Mouse (Mus musculus): ENCODE measurements around the gene Ints1. TPM values are rescaled to one million over a fixed set of nuclear protein-coding genes. Genes with fewer than 3 reads are reported as not detected.

Gene Ints1
- polyA plus RNA-seq (2015; fragmentation: Nextera tagmentation; extraction: Ambion mirVana) = 26.2 and 28.9 TPM in 2 replicates

DNA sequence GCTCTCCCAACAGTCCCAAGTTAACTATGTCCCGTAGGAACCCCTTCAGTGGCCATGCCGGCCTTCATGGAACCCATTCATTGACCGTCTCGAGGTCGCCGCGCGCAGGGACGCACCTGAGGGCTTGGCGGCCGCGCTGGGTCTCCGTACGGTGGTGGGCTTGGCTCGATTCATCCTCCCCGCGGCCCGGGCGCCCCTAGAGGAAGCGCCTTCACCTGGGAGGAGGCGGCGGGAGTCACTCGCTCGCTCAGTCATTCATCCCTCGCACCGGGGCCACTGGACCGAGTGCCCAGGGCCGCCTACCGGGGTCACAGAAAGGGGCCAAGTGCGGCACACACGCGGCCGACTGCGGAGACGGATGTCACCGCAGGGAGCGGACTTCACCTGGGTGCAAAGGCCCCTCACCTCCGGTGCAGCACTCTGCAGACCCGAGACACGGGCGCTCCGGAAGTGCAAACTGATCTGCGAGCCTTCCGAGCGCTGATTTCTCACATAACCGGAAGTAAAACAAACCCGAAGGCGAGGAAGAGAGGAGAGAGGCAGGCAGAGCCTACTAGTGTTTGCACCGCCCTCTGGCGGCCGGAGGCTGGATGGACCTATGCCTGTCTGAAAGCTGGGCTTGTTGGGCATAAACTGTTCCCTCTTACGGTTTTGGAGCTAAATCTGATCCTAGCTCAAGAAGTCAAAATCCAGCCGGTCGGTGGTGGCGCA lies at the start of gene Ints1:
Gene Ints1 (minus strand): TSS at position 459 of the 711 bp plus-strand sequence.

DNA sequence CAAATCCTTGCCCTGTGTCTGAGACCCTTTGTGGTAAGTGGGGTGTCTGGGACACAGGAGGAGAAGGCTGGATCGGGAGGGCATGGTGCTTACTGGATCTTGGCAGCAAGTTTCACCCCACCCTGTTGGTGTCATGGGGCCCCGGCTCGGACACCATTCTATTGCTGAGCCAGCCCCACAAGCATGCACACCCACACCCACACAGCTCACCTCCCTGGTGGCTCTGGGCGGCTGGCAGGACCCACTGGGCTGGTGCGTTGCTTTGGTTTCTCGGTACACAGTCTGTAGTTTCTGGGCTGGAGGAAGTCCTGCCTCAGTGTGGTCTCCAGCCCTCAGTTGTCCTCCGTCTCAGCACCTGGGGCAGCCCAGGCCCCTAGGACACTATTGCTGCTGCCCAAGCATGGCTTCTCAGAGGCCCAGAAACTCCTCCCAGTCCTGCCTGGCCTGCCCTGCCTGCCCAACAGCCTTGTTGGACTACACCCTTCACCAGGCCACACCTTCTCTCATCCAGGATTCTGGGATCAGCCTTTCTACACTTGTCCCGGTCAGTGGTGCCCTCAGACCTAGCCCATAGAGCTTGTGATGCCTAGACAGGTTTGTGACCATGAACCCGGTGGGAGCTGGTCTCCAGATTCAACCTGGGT lies 44.2 kb upstream of the Ints1 start, which contains the start of gene Tmem184a:
Gene Tmem184a (minus strand): TSS at position 380 of the 644 bp plus-strand sequence.

DNA sequence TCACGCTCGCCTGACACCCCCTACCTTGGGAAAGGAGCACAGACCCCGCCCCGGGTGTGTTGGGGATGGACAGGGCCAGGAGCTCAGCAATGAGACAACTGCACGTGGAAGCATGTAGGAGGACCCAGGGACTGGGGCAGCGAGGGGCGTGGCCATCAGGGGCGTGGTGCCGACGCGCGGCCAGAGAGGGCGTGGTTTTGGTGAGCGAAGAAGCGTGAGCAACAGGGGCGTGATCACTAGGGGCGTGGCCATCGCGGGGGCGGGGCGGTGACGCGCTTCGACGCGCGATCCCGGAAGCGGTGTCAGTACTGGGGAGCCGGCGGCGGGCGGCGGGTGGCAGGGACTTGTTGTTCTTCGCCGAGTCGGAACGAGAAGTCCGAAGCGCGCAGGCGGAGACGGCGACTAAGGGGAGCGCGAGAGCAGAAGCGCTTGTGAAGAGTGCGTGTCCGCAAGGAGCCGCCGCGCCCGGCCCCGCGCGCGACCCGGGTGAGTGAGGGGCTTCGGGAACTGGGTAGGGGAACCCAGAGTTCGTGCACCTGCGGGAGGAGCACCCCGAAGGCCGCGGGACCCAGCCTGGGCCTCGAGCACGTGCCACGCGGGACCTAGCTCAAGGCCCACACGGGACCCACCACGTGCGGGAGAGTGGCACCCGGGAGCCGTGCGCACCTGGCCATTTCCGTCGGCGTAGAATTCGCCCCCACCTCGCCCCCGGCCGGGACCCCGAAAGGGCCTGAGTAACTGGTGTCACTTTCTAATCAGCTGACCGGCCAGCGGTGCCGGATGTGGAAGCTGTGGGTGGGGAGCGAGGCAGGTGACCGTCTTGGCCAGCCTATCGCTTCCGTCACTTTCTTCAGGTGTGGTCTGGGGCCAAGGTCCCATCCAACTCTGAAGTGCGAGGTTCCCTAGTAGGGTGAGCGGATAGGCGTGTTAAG lies 16.0 kb upstream of the Ints1 start, which contains the start of gene Mafk:
Gene Mafk (plus strand): TSS at position 287 of the 932 bp plus-strand sequence.

DNA sequence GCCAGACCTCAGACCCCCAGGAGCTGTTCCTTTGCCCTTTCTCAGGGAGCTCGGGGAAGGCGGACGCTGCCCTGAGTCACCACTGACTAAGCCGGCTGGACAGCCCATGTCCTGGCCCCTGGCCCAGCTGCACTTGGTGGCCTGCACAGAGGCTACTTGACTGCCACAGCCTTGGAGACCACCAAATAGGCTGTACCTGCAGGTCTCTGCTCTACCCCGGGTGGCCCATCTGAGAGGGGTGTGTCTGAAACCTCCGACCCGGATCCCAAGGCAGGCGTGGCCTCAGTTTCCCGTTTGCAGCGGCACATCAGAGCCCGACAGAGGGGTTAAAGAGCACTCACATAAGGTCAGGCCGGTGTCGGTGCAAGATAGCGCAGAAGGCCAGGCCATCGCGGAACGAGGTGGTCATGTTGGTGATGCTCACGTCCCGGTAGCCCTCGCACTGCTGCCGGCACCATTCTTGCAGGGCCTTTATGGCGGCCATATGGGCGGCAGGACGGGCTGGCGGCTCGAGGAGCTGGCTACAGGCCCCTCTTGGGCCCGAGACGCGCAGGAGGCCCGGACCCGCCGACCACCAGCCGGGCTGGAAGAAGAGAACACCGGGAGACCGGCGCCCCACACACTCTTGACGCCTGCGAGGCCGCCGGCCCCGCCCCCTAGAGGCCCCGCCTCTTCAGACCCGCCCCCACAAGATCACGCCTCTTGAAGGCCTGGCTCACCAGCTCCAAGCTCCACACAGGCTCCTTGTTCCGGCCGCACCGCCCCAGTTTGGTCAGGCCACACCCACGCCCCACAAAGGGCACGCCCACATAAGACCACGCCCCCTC lies 39.6 kb downstream of the Ints1 start, which contains the start of gene Micall2:
Gene Micall2 (minus strand): TSS at position 660 of the 827 bp plus-strand sequence.

Small RNA genes within 50 kb of the gene (microRNA-seq; reads per million reads assigned to microRNA genes)
- gene Mir7037 = not detected

Other genes starting within 250 kb of the Ints1 start
- gene Uncx, start 232.2 kb downstream of the Ints1 start, polyA plus RNA-seq (2015; fragmentation: Nextera tagmentation; extraction: Ambion mirVana) = 16.0 and 19.6 TPM in 2 replicates
- gene Micall2, start 39.3 kb downstream of the Ints1 start, polyA plus RNA-seq (2015; fragmentation: Nextera tagmentation; extraction: Ambion mirVana) = 6.6 and 7.1 TPM in 2 replicates
- gene Mafk, start 15.8 kb upstream of the Ints1 start, polyA plus RNA-seq (2015; fragmentation: Nextera tagmentation; extraction: Ambion mirVana) = 7.5 and 9.7 TPM in 2 replicates
- 0.21 and 0.22 TPM in 2 replicates for gene Tmem184a, start 44.2 kb upstream of the Ints1 start, polyA plus RNA-seq (2015; fragmentation: Nextera tagmentation; extraction: Ambion mirVana)
- not detected in 2 replicates for gene Gm26938, start 50.7 kb upstream of the Ints1 start, polyA plus RNA-seq (2015; fragmentation: Nextera tagmentation; extraction: Ambion mirVana)
- gene Psmg3, start 51.2 kb upstream of the Ints1 start, polyA plus RNA-seq (2015; fragmentation: Nextera tagmentation; extraction: Ambion mirVana) = 65.9 and 67.0 TPM in 2 replicates
- 5.8 and 8.4 TPM in 2 replicates for gene Elfn1, start 132.3 kb upstream of the Ints1 start, polyA plus RNA-seq (2015; fragmentation: Nextera tagmentation; extraction: Ambion mirVana)

All from neural tube, postnatal 0 days (tissue).